Mouse (Mus musculus) lung, adult 2 months (tissue): ENCODE measurements around the gene Agpat4.

ENCODE experiments used
- CTCF ChIP-seq: fragments of 200-500 bp; IDR thresholded peaks from 2 replicates; pipeline ENCODE4 v1.5.1; 2011; ENCODE audit warnings: mild to moderate bottlenecking, low read length, control low read depth; ENCODE audit not compliant: insufficient read depth
- POLR2A ChIP-seq: fragments of 200-500 bp; IDR thresholded peaks from 2 replicates; pipeline ENCODE4 v1.6.1; 2011; ENCODE audit warnings: low read depth, mild to moderate bottlenecking, control low read depth, low read length, borderline replicate concordance; ENCODE audit errors: extremely low read depth

GRCm38 (mm10) chr17:12127056-12127455, 8.6 kb downstream of the Agpat4 start:
- no peak for TF ChIP-seq POLR2A
- TF ChIP-seq CTCF = no peak
